Mouse (Mus musculus): Measurements from ENCODE around the gene Psat1. TPM values are rescaled to one million over a fixed set of nuclear protein-coding genes. Genes with fewer than 3 reads are reported as not detected.

Psat1 gene
- total and polyA plus RNA-seq, 3 experiments: 340 to 549 (median 423) TPM

GRCm38 (mm10) chr19:15911441-15911840 lies 35.7 kb downstream of the Psat1 start:
- Histone ChIP-seq H3K27ac (ENCODE audit: insufficient read depth, low read depth) (no peak overlapping the region), H3K79me2 (replicated peaks; ENCODE audit: control insufficient read depth, extremely low read depth, insufficient read depth, poor library complexity, severe bottlenecking) (peaks cover 4% of the 10 kb centered on the region), H3K4me2 (ENCODE audit: insufficient read depth, low read depth, poor library complexity, severe bottlenecking) (no peak overlapping the region), H3K4me3 (replicated peaks in 1 of 3; ENCODE audit: low read depth in 2 of 3, low read length in 2 of 3, poor library complexity in 1 of 3) (no peak overlapping the region), H3K36me3 (replicated peaks in 1 of 2; ENCODE audit: control insufficient read depth in 1 of 2, insufficient read depth in 1 of 2, low read length in 1 of 2) (peaks cover 85 to 98% of the 10 kb centered on the region in 2 experiments), H3K4me1 (ENCODE audit: control insufficient read depth in 1 of 2, insufficient read depth in 2 of 2) (no peaks in the 10 kb centered on the region), H3K9ac (ENCODE audit: insufficient read depth, low read depth) (no peak overlapping the region), H3K27me3 (replicated peaks) (no peaks in the 10 kb centered on the region), H3K9me3 (replicated peaks; ENCODE audit: low read length) (no peaks in the 10 kb centered on the region)
- DNase-seq (ENCODE audit: extremely low read depth): no peak
- in situ Hi-C loops (cut with MboI; ENCODE audit: low pct_ligation_motif_present, low pct_unique_long_range_greater_than_20kb, low sequenced_read_pairs) (no loop called here), dilution Hi-C loops (cut with MboI; ENCODE audit: extremely low pct_ligation_motif_present, extremely low pct_unique_long_range_greater_than_20kb, low sequenced_read_pairs) (no loop called here)
- TF ChIP-seq TCF12 (IDR thresholded peaks at IDR 0.05; ENCODE audit: low read depth, low read length) (no peak), EP300 (IDR thresholded peaks at IDR 0.05; ENCODE audit: low read length) (no peak), NRF1 (IDR thresholded peaks at IDR 0.05; ENCODE audit: low read depth, low read length) (no peak)

- peaks cover 85 to 98% of the 10 kb centered on the region in 2 experiments for H3K36me3 ChIP-seq (replicated peaks in 1 of 2; ENCODE audit: control insufficient read depth in 1 of 2, insufficient read depth in 1 of 2, low read length in 1 of 2)
These were observed 36.1 kb downstream of the Psat1 start for GRCm38 (mm10) chr19:15910987-15911386.

GRCm38 (mm10) chr19:15910488-15910887 lies 36.6 kb downstream of the Psat1 start:
- dilution Hi-C loops (cut with MboI; ENCODE audit: extremely low pct_ligation_motif_present, extremely low pct_unique_long_range_greater_than_20kb, low sequenced_read_pairs): no loop called here
- Histone ChIP-seq H3K4me2 (ENCODE audit: insufficient read depth, low read depth, poor library complexity, severe bottlenecking) (no peak overlapping the region), H3K9ac (ENCODE audit: insufficient read depth, low read depth) (no peak overlapping the region), H3K9me3 (replicated peaks; ENCODE audit: low read length) (no peaks in the 10 kb centered on the region), H3K4me3 (replicated peaks in 1 of 3; ENCODE audit: low read depth in 2 of 3, low read length in 2 of 3, poor library complexity in 1 of 3) (no peak overlapping the region), H3K79me2 (replicated peaks; ENCODE audit: control insufficient read depth, extremely low read depth, insufficient read depth, poor library complexity, severe bottlenecking) (peaks cover 4% of the 10 kb centered on the region), H3K27me3 (replicated peaks) (no peaks in the 10 kb centered on the region), H3K4me1 (ENCODE audit: control insufficient read depth in 1 of 2, insufficient read depth in 2 of 2) (no peaks in the 10 kb centered on the region), H3K27ac (ENCODE audit: insufficient read depth, low read depth) (no peak overlapping the region), H3K36me3 (replicated peaks in 1 of 2; ENCODE audit: control insufficient read depth in 1 of 2, insufficient read depth in 1 of 2, low read length in 1 of 2) (peaks cover 88 to 100% of the 10 kb centered on the region in 2 experiments)
- TF ChIP-seq MAFK (IDR thresholded peaks at IDR 0.05; ENCODE audit: insufficient replicate concordance, low read length) (no peak), KAT2A (IDR thresholded peaks at IDR 0.05; ENCODE audit: insufficient replicate concordance, low read length) (no peak), MEF2A (IDR thresholded peaks at IDR 0.05; ENCODE audit: borderline replicate concordance, low read depth, low read length) (no peak), RAD21 (IDR thresholded peaks at IDR 0.05; ENCODE audit: low read depth, low read length) (no peak), POLR2AphosphoS2 (IDR thresholded peaks at IDR 0.05; ENCODE audit: low read depth, low read length) (no peak), SIN3A (IDR thresholded peaks at IDR 0.05; ENCODE audit: low read length) (no peak), GABPA (IDR thresholded peaks at IDR 0.05; ENCODE audit: insufficient replicate concordance, low read depth, low read length) (no peak), TBP (conservative IDR thresholded peaks at IDR 0.05; ENCODE audit: low read depth, low read length) (no peak), USF2 (conservative IDR thresholded peaks at IDR 0.05; ENCODE audit: low read depth, low read length) (no peak), EP300 (IDR thresholded peaks at IDR 0.05; ENCODE audit: low read length) (no peak), MAZ (IDR thresholded peaks at IDR 0.05; ENCODE audit: low read depth, low read length) (no peak), MYC (IDR thresholded peaks at IDR 0.05; ENCODE audit: low read depth, low read length) (no peak), BHLHE40 (IDR thresholded peaks at IDR 0.05; ENCODE audit: low read depth, low read length) (no peak), JUND (conservative IDR thresholded peaks at IDR 0.05; ENCODE audit: low read depth, low read length) (no peak), MAX (IDR thresholded peaks at IDR 0.05; ENCODE audit: low read length) (no peak), JUN (IDR thresholded peaks at IDR 0.05; ENCODE audit: insufficient read depth, low read depth, low read length) (no peak), ZC3H11A (IDR thresholded peaks at IDR 0.05; ENCODE audit: low read depth, low read length) (no peak)
- in situ Hi-C loops (cut with MboI; ENCODE audit: low pct_ligation_motif_present, low pct_unique_long_range_greater_than_20kb, low sequenced_read_pairs): no loop called here
- no peak for DNase-seq (ENCODE audit: extremely low read depth)

More at GRCm38 (mm10) chr19:15910987-15911386, 36.1 kb downstream of the Psat1 start:
- H3K9me3 ChIP-seq (replicated peaks; ENCODE audit: low read length): no peaks in the 10 kb centered on the region
- in situ Hi-C loops (cut with MboI; ENCODE audit: low pct_ligation_motif_present, low pct_unique_long_range_greater_than_20kb, low sequenced_read_pairs) (no loop called here), dilution Hi-C loops (cut with MboI; ENCODE audit: extremely low pct_ligation_motif_present, extremely low pct_unique_long_range_greater_than_20kb, low sequenced_read_pairs) (no loop called here)
- TF ChIP-seq CHD1 (IDR thresholded peaks at IDR 0.05; ENCODE audit: low read depth, low read length) (no peak), MAZ (IDR thresholded peaks at IDR 0.05; ENCODE audit: low read depth, low read length) (no peak), ZMIZ1 (IDR thresholded peaks at IDR 0.05; ENCODE audit: low read depth, low read length) (no peak), TCF12 (IDR thresholded peaks at IDR 0.05; ENCODE audit: low read depth, low read length) (no peak), NRF1 (IDR thresholded peaks at IDR 0.05; ENCODE audit: low read depth, low read length) (no peak), PAX5 (IDR thresholded peaks at IDR 0.05; ENCODE audit: low read length) (no peak), MXI1 (IDR thresholded peaks at IDR 0.05; ENCODE audit: low read depth, low read length) (no peak), E2F4 (IDR thresholded peaks at IDR 0.05; ENCODE audit: insufficient replicate concordance, low read depth, low read length) (no peak), USF2 (conservative IDR thresholded peaks at IDR 0.05; ENCODE audit: low read depth, low read length) (no peak)
- H3K4me3 ChIP-seq (replicated peaks in 1 of 3; ENCODE audit: low read depth in 2 of 3, low read length in 2 of 3, poor library complexity in 1 of 3): no peak overlapping the region
- no peaks in the 10 kb centered on the region for H3K27me3 ChIP-seq (replicated peaks)
- peaks cover 4% of the 10 kb centered on the region for H3K79me2 ChIP-seq (replicated peaks; ENCODE audit: control insufficient read depth, extremely low read depth, insufficient read depth, poor library complexity, severe bottlenecking)
- no peak for DNase-seq (ENCODE audit: extremely low read depth)
- no peaks in the 10 kb centered on the region for H3K4me1 ChIP-seq (ENCODE audit: control insufficient read depth in 1 of 2, insufficient read depth in 2 of 2)
- no peak overlapping the region for H3K4me2 ChIP-seq (ENCODE audit: insufficient read depth, low read depth, poor library complexity, severe bottlenecking)
- no peak overlapping the region for H3K9ac ChIP-seq (ENCODE audit: insufficient read depth, low read depth)
- no peak overlapping the region for H3K27ac ChIP-seq (ENCODE audit: insufficient read depth, low read depth)
